Mouse (Mus musculus) forebrain, embryonic 13.5 days (tissue): Measurements from ENCODE around the gene Igsf21. TPM values are rescaled to one million over a fixed set of nuclear protein-coding genes. Genes with fewer than 3 reads are reported as not detected.
A peak's percentile ranks its signal among the peaks of the same experiment; 100 is the strongest.

Experiments
- ATAC-seq: fragments of 200-750 bp; cut with Nextera tagmentation; 2 replicates; pipeline ENCODE4 v1.8.0; 2017
- H3K27ac ChIP-seq: fragments of 300-500 bp; sonication (generic); 2 replicates; pipeline ENCODE4 v1.5.1; 2015; ENCODE audit warnings: inconsistent platforms, mild to moderate bottlenecking, moderate library complexity
- H3K27me3 ChIP-seq: fragments of 300-500 bp; sonication (generic); 2 replicates; pipeline ENCODE4 v1.6.1; 2015; ENCODE audit warnings: mild to moderate bottlenecking, inconsistent platforms
- H3K36me3 ChIP-seq: fragments of 300-500 bp; sonication (generic); 2 replicates; pipeline ENCODE4 v1.6.1; 2015; ENCODE audit warnings: mild to moderate bottlenecking, inconsistent platforms; ENCODE audit not compliant: poor library complexity, severe bottlenecking
- H3K4me1 ChIP-seq: fragments of 300-500 bp; sonication (generic); 2 replicates; pipeline ENCODE4 v1.6.1; 2015; ENCODE audit warnings: inconsistent platforms
- H3K4me2 ChIP-seq: fragments of 300-500 bp; sonication (generic); 2 replicates; pipeline ENCODE4 v1.6.1; 2015; ENCODE audit warnings: inconsistent platforms, mild to moderate bottlenecking, moderate library complexity
- H3K4me3 ChIP-seq: fragments of 300-500 bp; sonication (generic); 2 replicates; pipeline ENCODE4 v1.5.1; 2015; ENCODE audit warnings: mild to moderate bottlenecking, inconsistent platforms
- H3K9ac ChIP-seq: fragments of 300-500 bp; sonication (generic); 2 replicates; pipeline ENCODE4 v1.6.1; 2015; ENCODE audit warnings: mild to moderate bottlenecking, inconsistent platforms
- H3K9me3 ChIP-seq: fragments of 300-500 bp; sonication (generic); replicated peaks from 2 replicates; pipeline ENCODE4 v1.6.1; 2016; ENCODE audit warnings: inconsistent platforms
- WGBS: fragments of 180-500 bp; shearing (Covaris S2); methylation state at CpG from one replicate; pipeline ENCODE4 v1.1.7; 2015; 5-methylcytosine and 5-hydroxymethylcytosine counted together
- polyA plus RNA-seq: library from polyadenylated mRNA; unstranded; fragments of >200 nt; fragmentation: Nextera tagmentation; extraction: Ambion mirVana; gene quantifications from 2 replicates; pipeline ENCODE4 v1.2.1, GENCODE M21; 2015

Igsf21 gene
- 28.6 and 29.4 TPM in 2 replicates for polyA plus RNA-seq

GRCm38 (mm10) chr4:140246180-140247005 is at the start of gene Igsf21:
Igsf21 (minus strand) TSS chr4:140246784.
- peak within 1 kb of the TSS; percentile 80 for H3K9ac ChIP-seq
- H3K27ac ChIP-seq: peak within 1 kb of the TSS; percentile 59
- H3K27me3 ChIP-seq: peaks cover 85% of the 10 kb centered on the region
- peak; percentile 73 for ATAC-seq
- peaks cover 66% of the 10 kb centered on the region for H3K4me1 ChIP-seq
- H3K4me3 ChIP-seq: peak within 1 kb of the TSS; percentile 62
- whole genome bisulfite sequencing: under 1% methylated on average over 51 of the region's 90 CpGs
- H3K9me3 ChIP-seq: no peaks in the 10 kb centered on the region
- no peaks in the 10 kb centered on the region for H3K36me3 ChIP-seq
- H3K4me2 ChIP-seq: peak within 1 kb of the TSS; percentile 96

GRCm38 (mm10) chr4:140285726-140286316 is 39.2 kb upstream of the Igsf21 start:
- Histone ChIP-seq H3K36me3 (no peaks in the 10 kb centered on the region), H3K9ac (no peak overlapping the region), H3K4me1 (peaks cover 9% of the 10 kb centered on the region; the same call in 1 of the 2 replicates), H3K4me3 (no peak overlapping the region), H3K27me3 (no peaks in the 10 kb centered on the region), H3K4me2 (no peak overlapping the region), H3K27ac (peak overlapping the region; percentile 7; the same call in 1 of the 2 replicates), H3K9me3 (no peaks in the 10 kb centered on the region)
- WGBS: 58% methylated on average over 5 of the region's 5 CpGs
- ATAC-seq: peak; percentile 72; the same call in 1 of the 2 replicates

GRCm38 (mm10) chr4:140283398-140283797 is 36.8 kb upstream of the Igsf21 start:
- Histone ChIP-seq H3K4me3 (no peak overlapping the region), H3K9ac (no peak overlapping the region), H3K27ac (no peak overlapping the region), H3K4me2 (no peak overlapping the region), H3K27me3 (no peaks in the 10 kb centered on the region), H3K36me3 (no peaks in the 10 kb centered on the region), H3K9me3 (no peaks in the 10 kb centered on the region), H3K4me1 (peaks cover 9% of the 10 kb centered on the region; the same call in 1 of the 2 replicates)
- no peak for ATAC-seq
- WGBS: 15% methylated on average over 2 of the region's 2 CpGs

- H3K27me3 ChIP-seq: no peaks in the 10 kb centered on the region
- WGBS: 93% methylated on average over 2 of the region's 2 CpGs
- H3K36me3 ChIP-seq: no peaks in the 10 kb centered on the region
- ATAC-seq: no peak
- no peaks in the 10 kb centered on the region for H3K9me3 ChIP-seq
- no peaks in the 10 kb centered on the region for H3K4me1 ChIP-seq
- no peak overlapping the region for H3K4me3 ChIP-seq
- no peak overlapping the region for H3K4me2 ChIP-seq
- no peak overlapping the region for H3K27ac ChIP-seq
- H3K9ac ChIP-seq: no peak overlapping the region
These were observed 31.7 kb upstream of the Igsf21 start for GRCm38 (mm10) chr4:140278269-140278668.

DNA sequence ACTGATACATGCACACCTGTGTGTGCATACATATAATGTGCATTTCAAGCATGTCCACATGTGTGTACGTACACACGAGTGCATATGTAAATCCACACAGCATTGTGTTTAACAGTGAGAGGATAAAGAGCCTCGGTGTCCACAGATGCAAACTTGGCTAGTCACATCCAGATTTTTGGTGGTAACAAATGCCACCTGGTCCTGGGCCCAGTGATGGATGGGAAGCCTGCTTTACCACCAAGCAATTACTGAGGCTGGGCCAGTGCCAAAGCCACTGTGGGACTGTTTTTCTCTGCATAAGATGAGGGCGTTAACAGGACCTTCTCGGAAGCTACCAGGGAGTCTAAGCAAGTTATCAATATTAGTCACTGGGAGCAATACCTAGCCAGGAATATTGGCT is 25.3 kb upstream of the Igsf21 start:
- no peak overlapping the region for H3K9ac ChIP-seq
- no peaks in the 10 kb centered on the region for H3K9me3 ChIP-seq
- no peak for ATAC-seq
- no peaks in the 10 kb centered on the region for H3K27me3 ChIP-seq
- H3K36me3 ChIP-seq: no peaks in the 10 kb centered on the region
- H3K27ac ChIP-seq: no peak overlapping the region
- 78% methylated on average over 5 of the region's 5 CpGs for WGBS
- H3K4me2 ChIP-seq: no peak overlapping the region
- H3K4me1 ChIP-seq: peaks cover 31% of the 10 kb centered on the region
- no peak overlapping the region for H3K4me3 ChIP-seq

- Histone ChIP-seq H3K4me3 (no peak overlapping the region), H3K4me2 (no peak overlapping the region), H3K9me3 (peaks cover 5% of the 10 kb centered on the region; the same call in 1 of the 2 replicates), H3K36me3 (no peaks in the 10 kb centered on the region), H3K27me3 (no peaks in the 10 kb centered on the region), H3K27ac (no peak overlapping the region), H3K4me1 (peaks cover 32% of the 10 kb centered on the region), H3K9ac (no peak overlapping the region)
- ATAC-seq: no peak
- WGBS: 33% methylated on average over 7 of the region's 7 CpGs
These were observed 23.9 kb upstream of the Igsf21 start for GRCm38 (mm10) chr4:140270451-140270850.

DNA sequence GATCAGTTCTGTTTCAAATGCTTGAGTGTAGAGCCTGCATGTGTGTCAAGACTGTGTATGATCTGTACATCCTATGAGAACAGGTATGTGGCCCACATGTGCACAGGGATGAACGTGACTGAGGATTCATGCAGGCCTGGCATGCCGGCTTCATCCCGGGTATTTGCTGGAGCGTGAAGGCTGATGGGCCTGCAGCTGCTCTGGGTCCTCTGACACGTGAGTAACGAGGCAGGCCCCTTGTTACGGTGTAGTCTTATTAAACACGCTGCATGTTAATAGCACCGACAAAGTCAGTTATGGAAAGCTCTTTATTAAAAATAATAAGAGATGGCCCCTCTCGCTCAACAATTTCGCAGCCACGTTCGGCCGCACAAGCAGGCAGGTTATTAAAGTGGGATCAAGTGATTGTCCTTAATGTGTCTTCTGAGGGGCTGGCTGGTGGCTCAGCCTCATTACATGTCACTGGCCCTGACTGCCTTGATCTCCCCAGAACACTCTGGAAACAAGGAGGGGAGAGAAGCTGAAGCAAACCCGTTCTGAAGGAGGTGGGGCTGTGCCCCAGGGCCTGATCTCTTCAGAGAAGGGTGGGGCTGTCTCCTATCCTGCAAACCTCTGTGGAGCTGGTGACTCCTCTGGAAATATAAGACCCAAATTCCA is 22.7 kb upstream of the Igsf21 start:
- Histone ChIP-seq H3K9ac (no peak overlapping the region), H3K4me2 (no peak overlapping the region), H3K9me3 (peaks cover 5% of the 10 kb centered on the region; the same call in 1 of the 2 replicates), H3K4me1 (peaks cover 34% of the 10 kb centered on the region), H3K27me3 (no peaks in the 10 kb centered on the region), H3K36me3 (no peaks in the 10 kb centered on the region), H3K27ac (0 out of 2 replicates have a peak overlapping the region, but pooled peaks have one; percentile 10), H3K4me3 (no peak overlapping the region)
- WGBS: 53% methylated on average over 15 of the region's 15 CpGs
- ATAC-seq: no peak

DNA sequence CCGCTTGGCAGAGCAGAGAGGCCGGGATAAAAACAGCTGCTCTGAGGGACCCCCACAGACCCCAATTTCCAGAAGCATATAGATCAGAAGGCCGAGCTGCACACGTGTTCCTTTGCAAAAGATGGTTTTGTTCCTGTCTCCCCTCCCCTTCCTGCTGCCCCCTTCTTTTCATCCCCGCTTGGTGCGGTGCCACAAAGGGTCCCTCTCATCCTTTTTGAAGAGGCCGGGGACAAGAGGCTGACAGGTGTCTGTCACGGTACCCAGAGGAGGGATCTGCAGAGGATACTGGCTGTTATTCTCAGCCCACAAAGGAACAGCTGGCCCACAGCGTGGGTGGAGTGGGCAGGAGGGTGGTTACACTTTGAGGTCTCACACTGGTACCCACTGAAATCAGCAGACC is 21.3 kb upstream of the Igsf21 start:
- Histone ChIP-seq H3K36me3 (no peaks in the 10 kb centered on the region), H3K27me3 (no peaks in the 10 kb centered on the region), H3K9ac (no peak overlapping the region), H3K9me3 (peaks cover 5% of the 10 kb centered on the region; the same call in 1 of the 2 replicates), H3K4me2 (no peak overlapping the region), H3K4me3 (no peak overlapping the region), H3K4me1 (peaks cover 36% of the 10 kb centered on the region), H3K27ac (peak overlapping the region; percentile 45; the same call in 1 of the 2 replicates)
- WGBS: 40% methylated on average over 9 of the region's 9 CpGs
- peak; percentile 41; the same call in 1 of the 2 replicates for ATAC-seq

DNA sequence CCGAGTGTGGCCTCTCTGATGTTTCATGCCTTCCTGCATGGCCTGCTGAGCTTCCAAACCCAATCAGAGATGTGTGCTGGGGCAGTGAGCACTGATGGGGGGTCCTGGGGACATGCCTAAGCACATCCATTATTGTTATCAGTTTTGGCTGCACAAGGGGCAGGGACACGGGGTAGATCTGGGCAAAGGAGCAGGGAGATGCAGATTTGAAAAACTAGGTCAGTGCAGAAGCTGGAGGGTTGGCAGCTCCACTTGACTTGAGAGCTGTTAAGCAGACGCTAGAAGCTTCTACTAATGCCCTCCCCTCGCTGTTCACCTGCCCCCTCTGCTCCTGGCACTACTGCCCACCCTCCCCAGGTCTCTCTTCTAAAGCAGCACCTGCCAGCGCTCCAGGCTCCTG is 20.5 kb upstream of the Igsf21 start:
- no peak for ATAC-seq
- Histone ChIP-seq H3K27ac (peak overlapping the region; percentile 26; the same call in 1 of the 2 replicates), H3K4me2 (no peak overlapping the region), H3K9me3 (peaks cover 5% of the 10 kb centered on the region; the same call in 1 of the 2 replicates), H3K4me1 (peaks cover 36% of the 10 kb centered on the region), H3K9ac (0 out of 2 replicates have a peak overlapping the region, but pooled peaks have one; percentile 47), H3K36me3 (no peaks in the 10 kb centered on the region), H3K4me3 (no peak overlapping the region), H3K27me3 (no peaks in the 10 kb centered on the region)
- 78% methylated on average over 5 of the region's 5 CpGs for WGBS

DNA sequence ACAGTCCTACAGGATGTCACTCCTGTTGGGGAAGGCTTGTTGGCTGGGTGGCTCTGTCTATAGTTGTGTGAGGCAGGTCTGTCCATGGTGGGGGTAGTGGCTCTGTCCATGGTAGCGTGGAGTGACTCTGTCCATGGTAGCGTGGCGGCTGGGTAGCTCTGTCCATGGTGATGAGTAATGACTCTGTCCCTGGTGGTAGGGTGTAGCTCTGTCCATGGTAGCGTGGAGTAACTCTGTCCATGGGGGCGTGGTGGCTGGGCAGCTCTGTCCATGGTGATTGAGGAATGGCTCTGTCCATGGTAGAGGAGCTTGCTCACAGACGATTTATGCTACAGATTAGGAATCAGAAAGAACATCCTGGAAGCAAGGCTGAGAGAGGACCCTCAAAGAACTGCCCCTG is 12.4 kb upstream of the Igsf21 start:
- Histone ChIP-seq H3K9ac (no peak overlapping the region), H3K27ac (no peak overlapping the region), H3K4me1 (no peaks in the 10 kb centered on the region; the same call in 1 of the 2 replicates), H3K4me3 (no peak overlapping the region), H3K36me3 (no peaks in the 10 kb centered on the region), H3K27me3 (peaks cover 8% of the 10 kb centered on the region; the same call in 1 of the 2 replicates), H3K9me3 (no peaks in the 10 kb centered on the region), H3K4me2 (no peak overlapping the region)
- no peak for ATAC-seq
- WGBS: 5% methylated on average over 6 of the region's 6 CpGs

- H3K27me3 ChIP-seq: peaks cover 51% of the 10 kb centered on the region
- H3K27ac ChIP-seq: no peak overlapping the region
These were observed 5.8 kb upstream of the Igsf21 start for GRCm38 (mm10) chr4:140252369-140252768.

More at GRCm38 (mm10) chr4:140252369-140252768, 5.8 kb upstream of the Igsf21 start:
- H3K9ac ChIP-seq: no peak overlapping the region
- H3K4me3 ChIP-seq: no peak overlapping the region
- no peaks in the 10 kb centered on the region for H3K36me3 ChIP-seq
- H3K4me2 ChIP-seq: no peak overlapping the region
- no peaks in the 10 kb centered on the region for H3K9me3 ChIP-seq
- ATAC-seq: no peak
- 10% methylated on average over 7 of the region's 7 CpGs for WGBS
- peaks cover 17% of the 10 kb centered on the region for H3K4me1 ChIP-seq
